Mouse (Mus musculus) hindbrain, embryonic 14.5 days (tissue): Measurements from ENCODE around the gene Jsrp1. TPM values are rescaled to one million over a fixed set of nuclear protein-coding genes. Genes with fewer than 3 reads are reported as not detected.
A peak's percentile ranks its signal among the peaks of the same experiment; 100 is the strongest.
"Not testable (repeated sequence)": the region's sequence is repeated elsewhere in the genome, so short reads cannot be mapped to it uniquely, and the experiment has no call there.

Experiments
- ATAC-seq: fragments of 200-750 bp; cut with Nextera tagmentation; 2 replicates; pipeline ENCODE4 v1.8.0; 2017; ENCODE audit warnings: moderate number of reproducible peaks, mild to moderate bottlenecking, moderate TSS enrichment, moderate library complexity; ENCODE audit not compliant: low FRiP score
- DNase-seq: peaks from one replicate; pipeline ENCODE4 v3.0.0-alpha.2; 2015; ENCODE audit warnings: low spot score
- H3K27ac ChIP-seq: fragments of 300-500 bp; sonication (generic); 2 replicates; pipeline ENCODE4 v1.5.1; 2014; ENCODE audit warnings: mild to moderate bottlenecking, moderate library complexity
- H3K27me3 ChIP-seq: fragments of 300-500 bp; sonication (generic); 2 replicates; pipeline ENCODE4 v1.6.1; 2014; ENCODE audit warnings: mild to moderate bottlenecking, low read length, mixed read lengths; ENCODE audit not compliant: control insufficient read depth, insufficient read depth
- H3K36me3 ChIP-seq: fragments of 300-500 bp; sonication (generic); replicated peaks from 2 replicates; pipeline ENCODE4 v1.6.1; 2014; ENCODE audit not compliant: control insufficient read depth, insufficient read depth
- H3K4me1 ChIP-seq: fragments of 300-500 bp; sonication (generic); replicated peaks from 2 replicates; pipeline ENCODE4 v1.6.1; 2014; ENCODE audit warnings: antibody characterized with exemption, low read length, mixed read lengths; ENCODE audit not compliant: control insufficient read depth, insufficient read depth
- H3K4me2 ChIP-seq: fragments of 300-500 bp; sonication (generic); replicated peaks from 2 replicates; pipeline ENCODE4 v1.6.1; 2014; ENCODE audit warnings: mild to moderate bottlenecking, moderate library complexity
- H3K4me3 ChIP-seq: fragments of 300-500 bp; sonication (generic); replicated peaks from 2 replicates; pipeline ENCODE4 v1.5.1; 2014; ENCODE audit warnings: mild to moderate bottlenecking, low read length
- H3K9ac ChIP-seq: fragments of 300-500 bp; sonication (generic); 2 replicates; pipeline ENCODE4 v1.6.1; 2014
- H3K9me3 ChIP-seq: fragments of 300-500 bp; sonication (generic); 2 replicates; pipeline ENCODE4 v1.6.1; 2016; ENCODE audit warnings: low read length; ENCODE audit not compliant: control insufficient read depth
- WGBS: fragments of 180-500 bp; shearing (Covaris S2); extraction: QIAGEN DNeasy Blood & Tissue Kit; methylation state at CpG from one replicate; pipeline ENCODE4 v1.1.7; 2014; 5-methylcytosine and 5-hydroxymethylcytosine counted together
- polyA plus RNA-seq: library from polyadenylated mRNA; unstranded; fragments of >200 nt; fragmentation: Nextera tagmentation; extraction: Ambion mirVana; gene quantifications from 2 replicates; pipeline ENCODE4 v1.2.1, GENCODE M21; 2014

The Jsrp1 gene
- polyA plus RNA-seq, 1 experiment from 2014 or later, result 0.96 TPM

- 71% methylated on average over 2 of the region's 2 CpGs for WGBS
- H3K9me3 ChIP-seq, result no peaks in the 10 kb centered on the region
These were observed 25.1 kb upstream of the Jsrp1 start for GRCm38 (mm10) chr10:80838346-80838912.

GRCm38 (mm10) chr10:80837827-80838226, 24.5 kb upstream of the Jsrp1 start:
- H3K4me3 ChIP-seq, result no peak overlapping the region
- H3K36me3 ChIP-seq, result 0 out of 2 replicates have a peak, but pooled peaks cover 6% of the 10 kb centered on the region
- no peak overlapping the region for H3K4me2 ChIP-seq
- WGBS, result 23% methylated on average over 2 of the region's 2 CpGs
- peaks cover 43% of the 10 kb centered on the region for H3K27me3 ChIP-seq
- no peak overlapping the region for H3K9ac ChIP-seq
- ATAC-seq (no peak), DNase-seq (no peak)
- no peaks in the 10 kb centered on the region for H3K9me3 ChIP-seq
- H3K4me1 ChIP-seq, result no peaks in the 10 kb centered on the region
- no peak overlapping the region for H3K27ac ChIP-seq

More at GRCm38 (mm10) chr10:80838346-80838912, 25.1 kb upstream of the Jsrp1 start:
- Histone ChIP-seq H3K27me3 (peaks cover 44% of the 10 kb centered on the region), H3K4me1 (0 out of 2 replicates have a peak, but pooled peaks cover 2% of the 10 kb centered on the region), H3K4me2 (no peak overlapping the region), H3K9ac (no peak overlapping the region), H3K4me3 (no peak overlapping the region), H3K36me3 (0 out of 2 replicates have a peak, but pooled peaks cover 6% of the 10 kb centered on the region), H3K27ac (no peak overlapping the region)
- ATAC-seq, result no peak
- no peak for DNase-seq

GRCm38 (mm10) chr10:80836949-80837379, 23.7 kb upstream of the Jsrp1 start:
- no peak overlapping the region for H3K4me3 ChIP-seq
- no peaks in the 10 kb centered on the region for H3K4me1 ChIP-seq
- no peak overlapping the region for H3K27ac ChIP-seq
- no peaks in the 10 kb centered on the region for H3K9me3 ChIP-seq
- 46% methylated on average over 7 of the region's 7 CpGs for WGBS
- ATAC-seq (no peak), DNase-seq (no peak)
- peaks cover 36% of the 10 kb centered on the region for H3K27me3 ChIP-seq
- H3K36me3 ChIP-seq, result 0 out of 2 replicates have a peak, but pooled peaks cover 11% of the 10 kb centered on the region
- no peak overlapping the region for H3K9ac ChIP-seq
- no peak overlapping the region for H3K4me2 ChIP-seq

- Histone ChIP-seq H3K27ac (no peak overlapping the region), H3K4me2 (peak overlapping the region; percentile 19), H3K9me3 (no peaks in the 10 kb centered on the region), H3K9ac (peak overlapping the region; percentile 16; the same call in 1 of the 2 replicates), H3K4me3 (peak overlapping the region; percentile 5; the same call in 1 of the 2 replicates), H3K27me3 (peaks cover 36% of the 10 kb centered on the region), H3K4me1 (no peaks in the 10 kb centered on the region), H3K36me3 (peaks cover 17% of the 10 kb centered on the region; the same call in 1 of the 2 replicates)
- 38% methylated on average over 30 of the region's 30 CpGs for WGBS
- ATAC-seq, result no peak
- no peak for DNase-seq
These were observed 22.3 kb upstream of the Jsrp1 start for GRCm38 (mm10) chr10:80835617-80836016.

GRCm38 (mm10) chr10:80832818-80833217, 19.5 kb upstream of the Jsrp1 start:
- peaks cover 35% of the 10 kb centered on the region for H3K27me3 ChIP-seq
- H3K4me1 ChIP-seq, result peaks cover 8% of the 10 kb centered on the region
- H3K9me3 ChIP-seq, result no peaks in the 10 kb centered on the region
- H3K4me3 ChIP-seq, result no peak overlapping the region
- no peak overlapping the region for H3K9ac ChIP-seq
- H3K27ac ChIP-seq, result no peak overlapping the region
- ATAC-seq (no peak), DNase-seq (no peak)
- peaks cover 33% of the 10 kb centered on the region for H3K36me3 ChIP-seq
- no peak overlapping the region for H3K4me2 ChIP-seq
- WGBS, result 38% methylated on average over 7 of the region's 7 CpGs

- Histone ChIP-seq H3K36me3 (peaks cover 33% of the 10 kb centered on the region), H3K4me3 (no peak overlapping the region), H3K27me3 (peaks cover 31% of the 10 kb centered on the region), H3K9ac (no peak overlapping the region), H3K4me1 (peaks cover 12% of the 10 kb centered on the region), H3K4me2 (no peak overlapping the region), H3K9me3 (no peaks in the 10 kb centered on the region), H3K27ac (no peak overlapping the region)
- DNase-seq (no peak), ATAC-seq (no peak)
- 3% methylated on average over 9 of the region's 9 CpGs for WGBS
These were observed 17.8 kb upstream of the Jsrp1 start for GRCm38 (mm10) chr10:80831136-80831535.

GRCm38 (mm10) chr10:80829359-80830278, 16.3 kb upstream of the Jsrp1 start:
- peaks cover 27% of the 10 kb centered on the region for H3K36me3 ChIP-seq
- ATAC-seq, result no peak
- H3K4me2 ChIP-seq, result no peak overlapping the region
- H3K27me3 ChIP-seq, result peaks cover 16% of the 10 kb centered on the region
- H3K9me3 ChIP-seq, result no peaks in the 10 kb centered on the region
- no peak overlapping the region for H3K4me3 ChIP-seq
- H3K4me1 ChIP-seq, result peaks cover 12% of the 10 kb centered on the region
- H3K27ac ChIP-seq, result no peak overlapping the region
- no peak for DNase-seq
- no peak overlapping the region for H3K9ac ChIP-seq
- WGBS, result 74% methylated on average over 1 of the region's 1 CpGs

GRCm38 (mm10) chr10:80828587-80828986, 15.3 kb upstream of the Jsrp1 start:
- ATAC-seq, H3K4me3 ChIP-seq, H3K27me3 ChIP-seq, H3K9me3 ChIP-seq, DNase-seq, H3K27ac ChIP-seq: not testable (repeated sequence)
- Histone ChIP-seq H3K4me2 (peak overlapping the region; percentile 91), H3K4me1 (peaks cover 12% of the 10 kb centered on the region), H3K36me3 (peaks cover 27% of the 10 kb centered on the region), H3K9ac (0 out of 2 replicates have a peak overlapping the region, but pooled peaks have one; percentile 96)
- 86% methylated on average over 7 of the region's 9 CpGs for WGBS

GRCm38 (mm10) chr10:80827870-80828420, 14.6 kb upstream of the Jsrp1 start:
- H3K36me3 ChIP-seq, result peaks cover 27% of the 10 kb centered on the region
- peak overlapping the region; percentile 91 for H3K4me2 ChIP-seq
- no peak overlapping the region for H3K27ac ChIP-seq
- DNase-seq, result no peak
- H3K4me3 ChIP-seq, result peak overlapping the region; percentile 73
- no peaks in the 10 kb centered on the region for H3K9me3 ChIP-seq
- no peak for ATAC-seq
- 83% methylated on average over 10 of the region's 10 CpGs for WGBS
- H3K9ac ChIP-seq, result peak overlapping the region; percentile 96
- no peaks in the 10 kb centered on the region for H3K27me3 ChIP-seq
- peaks cover 12% of the 10 kb centered on the region for H3K4me1 ChIP-seq
